Mouse (Mus musculus) E14TG2a.4 (cell line): Measurements from ENCODE around the gene Pdzrn3.

ENCODE experiments used
- H3K27me3 ChIP-seq: 2 replicates; pipeline ENCODE4 v1.6.1; 2014; ENCODE audit warnings: low read length, control low read depth; ENCODE audit not compliant: insufficient read depth
- H3K36me3 ChIP-seq: 2 replicates; pipeline ENCODE4 v1.6.1; 2014; ENCODE audit warnings: low read length, control low read depth; ENCODE audit not compliant: insufficient read depth
- H3K4me1 ChIP-seq: replicated peaks from 2 replicates; pipeline ENCODE4 v1.6.1; 2014; ENCODE audit warnings: low read depth, low read length, control low read depth
- H3K4me3 ChIP-seq: replicated peaks from 2 replicates; pipeline ENCODE4 v1.5.1; 2014; ENCODE audit warnings: mild to moderate bottlenecking, low read length
- H3K9me3 ChIP-seq: 2 replicates; pipeline ENCODE4 v1.6.1; 2014; ENCODE audit warnings: low read length, control low read depth
- CTCF ChIP-seq: conservative IDR thresholded peaks from 2 replicates; pipeline ENCODE4 v1.5.1; 2014; ENCODE audit warnings: low read length
- NANOG ChIP-seq: IDR thresholded peaks from 2 replicates; pipeline ENCODE4 v1.6.1; 2014; ENCODE audit warnings: borderline replicate concordance, low read length, mixed read lengths
- POU5F1 ChIP-seq: IDR thresholded peaks from 2 replicates; pipeline ENCODE4 v1.6.1; 2014; ENCODE audit warnings: low read length, borderline replicate concordance

The Pdzrn3 gene

DNA sequence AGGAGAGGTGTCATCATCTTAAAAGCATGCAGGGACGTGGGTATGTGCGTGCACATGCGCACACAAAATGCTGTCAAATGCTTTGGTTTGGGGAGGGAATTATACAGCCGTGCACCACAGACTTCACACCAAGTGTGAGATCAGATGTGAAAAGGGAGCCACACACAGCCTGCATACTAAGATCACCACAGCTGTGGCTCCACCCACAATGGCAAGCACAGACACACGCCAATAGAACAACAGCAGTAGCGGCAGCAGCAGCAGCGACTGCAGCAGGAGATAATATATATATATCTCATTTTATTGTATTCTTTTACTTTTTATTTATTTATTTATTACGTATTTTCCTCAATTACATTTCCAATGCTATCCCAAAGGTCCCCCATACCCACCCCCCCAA lies 76.5 kb downstream of the Pdzrn3 start:
- Histone ChIP-seq H3K4me1 (no peaks in the 10 kb centered on the region), H3K36me3 (no peaks in the 10 kb centered on the region), H3K4me3 (no peak overlapping the region), H3K9me3 (peaks cover 10% of the 10 kb centered on the region; the same call in 1 of the 2 replicates), H3K27me3 (no peaks in the 10 kb centered on the region; the same call in 1 of the 2 replicates)
- TF ChIP-seq CTCF = no peak
- no peak for TF ChIP-seq POU5F1
- TF ChIP-seq NANOG = no peak

DNA sequence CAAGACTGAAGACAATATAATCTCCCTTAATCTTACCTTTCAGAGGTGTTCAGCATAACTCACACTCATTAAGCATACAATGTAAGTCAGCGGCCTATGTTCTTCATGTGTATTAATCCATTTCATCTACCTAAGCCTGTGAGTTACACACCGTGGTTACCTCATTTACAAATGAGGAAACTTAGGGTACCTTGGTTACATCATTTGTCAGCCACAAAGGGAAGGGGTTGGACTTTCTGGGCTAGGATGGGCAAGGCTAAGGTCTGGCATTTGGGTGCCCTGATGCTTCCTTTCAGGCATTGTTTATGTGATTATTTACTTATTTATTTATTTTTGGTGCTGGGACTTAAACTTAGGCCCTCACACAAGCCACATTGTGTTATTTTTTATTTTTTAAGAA lies 78.3 kb downstream of the Pdzrn3 start:
- Histone ChIP-seq H3K4me1 (no peaks in the 10 kb centered on the region), H3K27me3 (no peaks in the 10 kb centered on the region; the same call in 1 of the 2 replicates), H3K4me3 (no peak overlapping the region), H3K9me3 (peaks cover 10% of the 10 kb centered on the region; the same call in 1 of the 2 replicates), H3K36me3 (no peaks in the 10 kb centered on the region)
- no peak for TF ChIP-seq NANOG

DNA sequence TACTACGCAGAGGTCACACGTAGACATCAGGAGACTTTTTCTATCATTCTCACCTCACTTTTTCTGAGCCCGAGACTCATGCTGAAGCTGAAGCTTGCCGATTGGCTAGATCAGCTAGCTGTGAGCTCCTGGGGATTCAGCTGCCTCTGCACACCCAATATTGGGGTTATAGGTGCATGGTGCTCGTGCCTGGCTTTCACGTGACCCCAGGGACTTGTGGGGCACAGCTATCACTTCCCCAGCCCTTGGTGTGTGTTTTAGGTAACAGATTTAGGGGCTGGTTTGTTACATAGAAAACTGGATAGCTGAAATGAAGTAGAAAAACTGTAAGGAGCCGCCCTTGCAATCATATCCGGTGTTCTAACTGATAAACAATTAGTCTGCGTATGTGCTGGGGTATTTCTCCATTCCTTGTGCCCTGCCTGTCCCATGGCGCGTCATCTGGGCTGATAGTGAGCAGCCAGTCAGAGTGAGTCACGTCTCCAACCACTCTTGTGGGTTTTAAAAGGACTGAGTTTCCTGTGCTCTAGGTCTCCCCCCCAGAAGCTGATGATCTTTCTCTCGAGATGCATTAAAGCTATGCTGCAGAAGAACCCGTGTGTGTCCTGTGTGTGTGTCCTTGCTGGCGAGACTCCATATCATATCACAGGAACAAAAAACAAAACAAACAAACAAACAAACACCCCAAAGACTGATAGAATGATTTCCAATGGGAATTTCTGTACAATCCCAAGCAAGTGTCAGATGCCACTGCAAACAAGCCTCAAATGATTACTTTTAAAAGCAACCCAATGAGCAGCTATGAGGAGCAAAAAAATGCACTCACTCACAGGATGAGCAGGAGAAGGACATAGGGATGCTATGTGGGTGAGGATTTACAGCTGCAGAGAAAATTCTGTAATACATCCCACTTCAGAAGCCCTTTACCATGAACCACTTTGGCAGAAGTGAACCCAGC lies 79.9 kb downstream of the Pdzrn3 start:
- no peak overlapping the region for H3K4me3 ChIP-seq
- no peaks in the 10 kb centered on the region for H3K36me3 ChIP-seq
- H3K9me3 ChIP-seq = peaks cover 10% of the 10 kb centered on the region; the same call in 1 of the 2 replicates
- H3K27me3 ChIP-seq = no peaks in the 10 kb centered on the region; the same call in 1 of the 2 replicates
- no peaks in the 10 kb centered on the region for H3K4me1 ChIP-seq
- TF ChIP-seq CTCF (no peak), NANOG (no peak), POU5F1 (no peak)

DNA sequence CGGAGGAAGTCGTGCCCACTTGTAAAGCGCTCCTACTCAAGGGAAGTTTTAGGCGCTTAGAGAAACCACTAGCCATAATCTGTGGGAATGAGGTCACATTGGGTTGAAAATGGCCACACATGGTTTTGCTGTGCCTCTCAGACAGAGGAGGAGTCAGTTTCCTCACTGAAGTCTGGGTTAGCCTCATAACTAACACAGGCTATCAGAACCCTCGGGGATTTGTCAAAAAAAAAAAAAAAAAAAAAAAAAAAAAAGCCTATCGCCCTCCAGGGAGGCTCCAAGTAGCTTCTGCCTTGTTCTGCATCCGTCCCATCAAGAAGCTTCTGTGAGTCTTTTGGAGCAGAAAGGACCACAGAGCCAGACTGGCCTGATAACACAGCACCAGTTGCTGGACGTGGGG lies 80.7 kb downstream of the Pdzrn3 start:
- no peaks in the 10 kb centered on the region for H3K36me3 ChIP-seq
- H3K4me3 ChIP-seq = no peak overlapping the region
- no peaks in the 10 kb centered on the region for H3K27me3 ChIP-seq
- no peak for TF ChIP-seq POU5F1
- no peak for TF ChIP-seq NANOG
- no peak for TF ChIP-seq CTCF
- H3K9me3 ChIP-seq = peaks cover 10% of the 10 kb centered on the region; the same call in 1 of the 2 replicates
- no peaks in the 10 kb centered on the region for H3K4me1 ChIP-seq

DNA sequence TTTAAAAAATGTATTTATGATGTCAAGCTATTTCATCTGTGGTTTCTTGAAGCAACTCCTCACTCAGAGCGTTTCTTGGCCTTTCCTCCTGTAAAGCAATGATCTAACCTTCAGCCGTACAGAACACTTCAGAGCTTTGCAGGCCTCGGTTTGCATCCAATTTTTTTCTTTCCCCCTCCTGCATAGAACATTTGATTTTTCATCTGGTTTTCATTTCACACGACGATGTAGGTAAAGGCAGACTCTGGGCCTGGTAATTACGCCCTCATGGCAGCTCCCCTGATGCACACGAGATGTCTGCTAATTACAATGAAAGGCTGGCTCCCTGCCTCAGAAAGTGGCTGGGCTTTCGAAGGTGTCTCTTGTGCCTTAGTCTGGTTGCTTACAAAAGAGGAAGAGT lies 81.4 kb downstream of the Pdzrn3 start:
- Histone ChIP-seq H3K4me3 (no peak overlapping the region), H3K9me3 (peaks cover 10% of the 10 kb centered on the region; the same call in 1 of the 2 replicates), H3K36me3 (no peaks in the 10 kb centered on the region), H3K27me3 (no peaks in the 10 kb centered on the region), H3K4me1 (no peaks in the 10 kb centered on the region)
- no peak for TF ChIP-seq CTCF
- TF ChIP-seq NANOG = no peak
- TF ChIP-seq POU5F1 = no peak

DNA sequence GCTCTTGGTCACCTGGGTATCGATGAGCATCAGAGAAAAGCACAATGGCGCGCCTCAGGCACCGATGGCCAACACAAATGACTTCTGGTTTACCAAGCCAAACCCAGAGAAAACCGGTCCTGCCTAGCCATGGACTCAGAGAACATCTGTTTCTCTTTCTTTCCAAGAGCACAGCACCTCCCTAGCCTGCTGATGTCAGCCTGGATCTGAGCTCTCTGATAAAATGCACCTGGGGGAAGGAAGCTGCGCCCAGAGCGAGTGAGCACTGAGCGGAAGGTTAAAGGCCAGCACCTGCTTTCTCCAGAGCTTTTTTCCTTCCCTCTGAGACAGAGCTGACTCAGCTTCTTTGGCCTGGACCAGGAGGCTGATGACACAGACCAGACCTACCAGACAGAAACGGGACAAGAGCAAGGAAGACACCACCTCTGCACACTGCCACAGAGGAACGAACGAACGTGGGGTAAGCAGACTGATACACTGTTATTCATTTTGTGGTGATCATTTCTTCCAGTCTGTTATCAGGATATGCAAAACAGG lies 84.6 kb downstream of the Pdzrn3 start:
- no peak overlapping the region for H3K4me3 ChIP-seq
- H3K36me3 ChIP-seq = no peaks in the 10 kb centered on the region
- peaks cover 7% of the 10 kb centered on the region; the same call in 1 of the 2 replicates for H3K9me3 ChIP-seq
- 0 out of 2 replicates have a peak, but pooled peaks cover 3% of the 10 kb centered on the region for H3K4me1 ChIP-seq
- TF ChIP-seq NANOG (no peak), POU5F1 (no peak), CTCF (no peak)
- no peaks in the 10 kb centered on the region; the same call in 1 of the 2 replicates for H3K27me3 ChIP-seq

DNA sequence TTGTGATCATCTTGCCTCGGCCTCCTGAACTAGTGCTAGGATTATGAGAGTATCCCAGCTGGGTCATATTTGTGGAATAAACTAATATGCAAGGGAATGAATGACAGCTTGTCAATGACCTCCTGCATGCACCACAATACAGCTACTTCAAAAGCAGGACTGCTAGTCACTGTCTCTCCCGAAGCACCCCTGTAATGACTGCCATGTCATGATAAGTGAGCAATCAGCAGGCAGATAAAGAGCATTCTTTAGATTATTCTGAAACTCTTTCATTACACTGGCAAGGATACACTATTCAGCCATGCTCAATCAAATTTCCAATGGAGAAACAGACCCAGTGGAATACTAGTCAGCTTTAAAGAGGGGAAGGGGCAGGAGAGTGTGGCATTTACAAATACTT lies 85.8 kb downstream of the Pdzrn3 start:
- TF ChIP-seq NANOG (no peak), CTCF (no peak), POU5F1 (no peak)

DNA sequence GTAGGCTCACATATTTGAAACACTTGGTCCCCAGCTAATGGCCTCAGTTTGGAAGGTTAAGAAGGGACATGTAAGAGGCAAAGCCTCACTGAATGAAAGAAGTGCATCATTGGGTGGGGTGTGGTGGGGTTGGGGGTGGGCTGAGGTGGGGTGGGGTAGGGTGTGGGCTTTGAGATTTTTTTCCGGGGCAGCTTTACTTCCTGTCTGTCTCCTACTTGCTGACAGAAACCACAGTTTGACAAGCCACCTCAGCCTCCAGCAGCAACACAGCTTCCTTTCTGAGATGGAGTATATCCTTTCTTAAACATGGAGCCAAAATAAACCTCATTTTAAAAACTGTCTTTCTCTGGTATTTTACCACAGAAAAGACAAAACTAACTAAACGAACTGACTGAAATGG lies 87.5 kb downstream of the Pdzrn3 start:
- Histone ChIP-seq H3K4me3 (no peak overlapping the region), H3K36me3 (no peaks in the 10 kb centered on the region), H3K27me3 (no peaks in the 10 kb centered on the region; the same call in 1 of the 2 replicates), H3K4me1 (0 out of 2 replicates have a peak, but pooled peaks cover 3% of the 10 kb centered on the region), H3K9me3 (no peaks in the 10 kb centered on the region)
- TF ChIP-seq NANOG = no peak
- TF ChIP-seq CTCF = no peak
- TF ChIP-seq POU5F1 = no peak

More for the DNA sequence above, 85.8 kb downstream of the Pdzrn3 start:
- Histone ChIP-seq H3K4me1 (0 out of 2 replicates have a peak, but pooled peaks cover 3% of the 10 kb centered on the region), H3K9me3 (no peaks in the 10 kb centered on the region), H3K36me3 (no peaks in the 10 kb centered on the region), H3K4me3 (no peak overlapping the region), H3K27me3 (no peaks in the 10 kb centered on the region; the same call in 1 of the 2 replicates)
